Mouse (Mus musculus) lung, adult 2 months (tissue): ENCODE data around the gene Fam71f2.

ENCODE experiments used
- CTCF ChIP-seq: fragments of 200-500 bp; IDR thresholded peaks from 2 replicates; pipeline ENCODE4 v1.5.1; 2011; ENCODE audit warnings: mild to moderate bottlenecking, low read length, control low read depth; ENCODE audit not compliant: insufficient read depth
- POLR2A ChIP-seq: fragments of 200-500 bp; IDR thresholded peaks from 2 replicates; pipeline ENCODE4 v1.6.1; 2011; ENCODE audit warnings: low read depth, mild to moderate bottlenecking, control low read depth, low read length, borderline replicate concordance; ENCODE audit errors: extremely low read depth

DNA sequence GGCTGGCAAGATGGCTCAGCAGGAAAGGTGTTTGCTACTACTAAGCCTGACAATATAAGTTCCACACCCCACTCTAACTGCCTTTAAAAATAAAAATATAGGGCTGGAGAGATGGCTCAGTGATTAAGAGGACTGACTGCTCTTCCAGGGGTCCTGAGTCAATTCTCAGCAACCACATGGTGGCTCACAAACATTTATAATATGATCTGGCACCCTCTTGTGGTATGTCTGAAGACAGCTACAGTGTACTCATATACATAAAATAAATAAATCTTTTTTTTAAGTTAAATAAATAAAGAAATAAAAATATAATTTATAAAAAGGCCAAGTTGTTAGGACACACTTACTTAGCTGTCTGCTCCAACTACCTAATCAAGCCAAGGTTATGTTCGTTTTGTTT lies 37.1 kb upstream of the Fam71f2 start:
- TF ChIP-seq POLR2A (no peak), CTCF (no peak)
